Mouse (Mus musculus): ENCODE results near the gene Cavin3. TPM values are rescaled to one million over a fixed set of nuclear protein-coding genes. Genes with fewer than 3 reads are reported as not detected.

Gene Cavin3
- polyA plus RNA-seq, 1 experiment = not detected

GRCm38 (mm10) chr7:105515178-105515577, 33.1 kb upstream of the Cavin3 start:
- Histone ChIP-seq H3K4me3 (ENCODE audit: insufficient read depth, low read depth, low read length) (no peak overlapping the region), H3K4me1 (ENCODE audit: control insufficient read depth, insufficient read depth, low read length) (peaks cover 9% of the 10 kb centered on the region), H3K27ac (ENCODE audit: insufficient read depth, low read depth, low read length) (no peak overlapping the region)
- WGBS = 15% methylated on average over 5 of the region's 5 CpGs
- TF ChIP-seq CTCF (IDR thresholded peaks at IDR 0.05; ENCODE audit: insufficient read depth, low read depth, low read length) (peak; percentile 98), POLR2A (IDR thresholded peaks at IDR 0.05; ENCODE audit: insufficient read depth, low read depth, low read length) (no peak)

- Histone ChIP-seq H3K27ac (ENCODE audit: insufficient read depth, low read depth, low read length) (no peak overlapping the region), H3K4me3 (ENCODE audit: insufficient read depth, low read depth, low read length) (no peak overlapping the region), H3K4me1 (ENCODE audit: control insufficient read depth, insufficient read depth, low read length) (peaks cover 6% of the 10 kb centered on the region)
- 57% methylated on average over 5 of the region's 5 CpGs for WGBS
- no peak for TF ChIP-seq POLR2A (IDR thresholded peaks at IDR 0.05; ENCODE audit: insufficient read depth, low read depth, low read length)
- TF ChIP-seq CTCF (IDR thresholded peaks at IDR 0.05; ENCODE audit: insufficient read depth, low read depth, low read length) = no peak
Measured at GRCm38 (mm10) chr7:105514561-105514960, 32.5 kb upstream of the Cavin3 start.

- Histone ChIP-seq H3K4me1 (ENCODE audit: control insufficient read depth, insufficient read depth, low read length) (peaks cover 2% of the 10 kb centered on the region; the same call in 1 of the 2 replicates), H3K27ac (ENCODE audit: insufficient read depth, low read depth, low read length) (0 out of 2 replicates have a peak overlapping the region, but pooled peaks have one; percentile 20), H3K4me3 (ENCODE audit: insufficient read depth, low read depth, low read length) (no peak overlapping the region)
- TF ChIP-seq POLR2A (IDR thresholded peaks at IDR 0.05; ENCODE audit: insufficient read depth, low read depth, low read length) (no peak), CTCF (IDR thresholded peaks at IDR 0.05; ENCODE audit: insufficient read depth, low read depth, low read length) (no peak)
- WGBS = 29% methylated on average over 5 of the region's 5 CpGs
Measured at GRCm38 (mm10) chr7:105513845-105514291, 31.8 kb upstream of the Cavin3 start.

- WGBS = 86% methylated on average over 5 of the region's 5 CpGs
- Histone ChIP-seq H3K27ac (ENCODE audit: insufficient read depth, low read depth, low read length) (no peak overlapping the region), H3K4me1 (ENCODE audit: control insufficient read depth, insufficient read depth, low read length) (peaks cover 2% of the 10 kb centered on the region; the same call in 1 of the 2 replicates), H3K4me3 (ENCODE audit: insufficient read depth, low read depth, low read length) (no peak overlapping the region)
- no peak for TF ChIP-seq POLR2A (IDR thresholded peaks at IDR 0.05; ENCODE audit: insufficient read depth, low read depth, low read length)
- TF ChIP-seq CTCF (IDR thresholded peaks at IDR 0.05; ENCODE audit: insufficient read depth, low read depth, low read length) = no peak
Measured at GRCm38 (mm10) chr7:105510143-105510542, 28.0 kb upstream of the Cavin3 start.

DNA sequence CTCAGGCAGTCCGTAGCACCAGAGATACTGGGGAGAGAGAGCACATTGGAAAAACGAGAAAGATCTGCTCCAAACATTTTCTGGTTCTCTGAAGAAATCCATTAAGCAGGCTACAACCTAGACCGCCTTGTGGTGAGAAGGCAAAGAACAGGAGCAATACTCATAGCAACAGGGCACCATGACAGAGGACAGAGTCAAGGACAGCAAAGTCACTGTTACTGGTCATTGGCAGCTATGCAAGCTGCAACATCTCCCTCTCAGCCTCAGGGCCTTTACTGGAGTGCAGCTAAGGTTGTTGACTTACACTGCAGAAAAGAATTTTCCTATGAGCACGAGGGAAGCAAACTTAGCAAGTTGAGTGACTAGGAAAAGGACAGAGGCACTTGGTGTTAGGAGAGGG, 25.2 kb upstream of the Cavin3 start:
- 81% methylated on average over 4 of the region's 4 CpGs for WGBS
- Histone ChIP-seq H3K27ac (ENCODE audit: insufficient read depth, low read depth, low read length) (no peak overlapping the region), H3K4me1 (ENCODE audit: control insufficient read depth, insufficient read depth, low read length) (no peaks in the 10 kb centered on the region), H3K4me3 (ENCODE audit: insufficient read depth, low read depth, low read length) (no peak overlapping the region)
- TF ChIP-seq POLR2A (IDR thresholded peaks at IDR 0.05; ENCODE audit: insufficient read depth, low read depth, low read length) (no peak), CTCF (IDR thresholded peaks at IDR 0.05; ENCODE audit: insufficient read depth, low read depth, low read length) (no peak)

GRCm38 (mm10) chr7:105501984-105502383, 19.9 kb upstream of the Cavin3 start:
- TF ChIP-seq CTCF (IDR thresholded peaks at IDR 0.05; ENCODE audit: insufficient read depth, low read depth, low read length) (no peak), POLR2A (IDR thresholded peaks at IDR 0.05; ENCODE audit: insufficient read depth, low read depth, low read length) (no peak)
- Histone ChIP-seq H3K4me3 (ENCODE audit: insufficient read depth, low read depth, low read length) (no peak overlapping the region), H3K4me1 (ENCODE audit: control insufficient read depth, insufficient read depth, low read length) (no peaks in the 10 kb centered on the region), H3K27ac (ENCODE audit: insufficient read depth, low read depth, low read length) (no peak overlapping the region)
- WGBS = 66% methylated on average over 4 of the region's 4 CpGs

DNA sequence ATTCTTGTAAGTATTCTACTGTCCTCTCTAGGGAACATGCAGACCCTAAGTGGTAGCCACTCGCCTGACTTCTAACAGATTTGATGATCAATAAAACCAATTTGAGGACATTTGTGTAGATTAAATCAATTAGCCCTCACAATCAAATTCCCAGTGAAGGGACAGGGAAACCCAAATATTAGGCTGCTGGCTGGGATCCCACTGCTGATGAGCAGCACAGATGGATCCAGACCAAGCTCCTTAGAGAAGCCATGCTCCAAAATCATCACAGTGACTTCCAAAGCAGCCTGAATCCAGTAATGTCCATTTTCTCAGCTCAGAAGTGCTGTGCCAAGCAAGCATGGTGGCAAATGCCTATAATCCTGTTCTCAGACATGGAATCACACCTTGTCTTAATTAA, 17.6 kb upstream of the Cavin3 start:
- TF ChIP-seq CTCF (IDR thresholded peaks at IDR 0.05; ENCODE audit: insufficient read depth, low read depth, low read length) = no peak
- no peak for TF ChIP-seq POLR2A (IDR thresholded peaks at IDR 0.05; ENCODE audit: insufficient read depth, low read depth, low read length)
- H3K4me1 ChIP-seq (ENCODE audit: control insufficient read depth, insufficient read depth, low read length) = no peaks in the 10 kb centered on the region
- H3K4me3 ChIP-seq (ENCODE audit: insufficient read depth, low read depth, low read length) = no peak overlapping the region
- H3K27ac ChIP-seq (ENCODE audit: insufficient read depth, low read depth, low read length) = no peak overlapping the region
- WGBS = 84% methylated on average over 1 of the region's 1 CpGs

GRCm38 (mm10) chr7:105498854-105499492, 16.9 kb upstream of the Cavin3 start:
- 45% methylated on average over 10 of the region's 10 CpGs for WGBS
- Histone ChIP-seq H3K27ac (ENCODE audit: insufficient read depth, low read depth, low read length) (no peak overlapping the region), H3K4me3 (ENCODE audit: insufficient read depth, low read depth, low read length) (no peak overlapping the region), H3K4me1 (ENCODE audit: control insufficient read depth, insufficient read depth, low read length) (no peaks in the 10 kb centered on the region)
- no peak for TF ChIP-seq POLR2A (IDR thresholded peaks at IDR 0.05; ENCODE audit: insufficient read depth, low read depth, low read length)
- TF ChIP-seq CTCF (IDR thresholded peaks at IDR 0.05; ENCODE audit: insufficient read depth, low read depth, low read length) = no peak

DNA sequence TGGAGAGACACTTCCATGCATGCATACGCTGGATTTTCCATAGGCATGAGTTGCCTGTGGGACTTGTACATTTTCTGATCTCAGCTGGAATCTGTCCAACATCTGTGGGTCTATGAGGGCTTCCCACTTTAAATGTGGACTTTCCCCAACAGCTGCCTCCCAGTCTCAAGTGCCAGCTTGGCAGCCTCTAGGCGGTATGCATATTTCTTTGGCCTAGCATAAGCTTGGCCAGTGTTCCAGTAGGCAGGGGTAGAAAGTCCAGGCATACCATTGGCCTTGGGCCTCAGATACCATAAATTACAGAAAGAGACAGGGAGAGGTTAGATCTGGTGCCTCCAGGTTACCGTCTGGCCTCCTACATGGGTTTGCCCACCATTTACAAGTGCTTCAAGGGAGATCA, 15.8 kb upstream of the Cavin3 start:
- H3K4me1 ChIP-seq (ENCODE audit: control insufficient read depth, insufficient read depth, low read length) = no peaks in the 10 kb centered on the region
- H3K27ac ChIP-seq (ENCODE audit: insufficient read depth, low read depth, low read length) = no peak overlapping the region
- 89% methylated on average over 3 of the region's 3 CpGs for WGBS
- no peak overlapping the region for H3K4me3 ChIP-seq (ENCODE audit: insufficient read depth, low read depth, low read length)
- no peak for TF ChIP-seq CTCF (IDR thresholded peaks at IDR 0.05; ENCODE audit: insufficient read depth, low read depth, low read length)
- TF ChIP-seq POLR2A (IDR thresholded peaks at IDR 0.05; ENCODE audit: insufficient read depth, low read depth, low read length) = no peak
